13 mouse cellular contexts compared by ENCODE assay signal in genomic region chr1:80656389-80656788, GRCm38 (mm10).
A peak's percentile ranks its signal among the peaks of the same experiment; 100 is the strongest.
DNase-seq lines count a peak whose midpoint lies in the region; ATAC-seq and TF ChIP-seq lines count a peak whose summit lies in the region.
"Had no signal": no experiment of that assay in that cellular context is flagged by ENCODE, and none has a peak within 500 bp of the region (broad histone marks: within the 10 kb centered on the region; RNA-seq: fewer than 3 reads in every experiment).

No protein-coding gene starts in this region.

- peak; percentile 42; the same call in 1 of the 2 replicates for ATAC-seq in forebrain, postnatal 0 days
- no peak for ATAC-seq in forebrain, embryonic 15.5 days (replicated peaks)
- ATAC-seq in lung, embryonic 14.5 days (ENCODE audit: insufficient read depth): no peak
- ATAC-seq in midbrain, postnatal 0 days (ENCODE audit: low FRiP score): no peak
- ATAC-seq in megakaryocyte, adult 5-6 weeks (ENCODE audit: poor library complexity, severe bottlenecking): no peak

- no peak overlapping the region for H3K4me2 ChIP-seq in forebrain, postnatal 0 days (ENCODE audit: low read depth)
- no peak overlapping the region for H3K4me2 ChIP-seq in forebrain, embryonic 15.5 days (replicated peaks)
- H3K4me2 ChIP-seq in lung, embryonic 14.5 days: no peak overlapping the region
- H3K4me2 ChIP-seq in midbrain, postnatal 0 days (ENCODE audit: low read depth, low read length, poor library complexity, severe bottlenecking): no peak overlapping the region
- H3K4me2 ChIP-seq: hindbrain, embryonic 15.5 days had no signal

- H3K27ac ChIP-seq in forebrain, postnatal 0 days (ENCODE audit: low read depth, low read length): no peak overlapping the region
- no peak overlapping the region for H3K27ac ChIP-seq in forebrain, embryonic 15.5 days (replicated peaks)
- H3K27ac ChIP-seq in lung, embryonic 14.5 days (ENCODE audit: low read depth): no peak overlapping the region
- no peak overlapping the region for H3K27ac ChIP-seq in midbrain, postnatal 0 days (ENCODE audit: low read depth, low read length)
- H3K27ac ChIP-seq: hindbrain, embryonic 15.5 days had no signal

- no peaks in the 10 kb centered on the region for H3K4me1 ChIP-seq in forebrain, postnatal 0 days (ENCODE audit: insufficient read depth)
- no peaks in the 10 kb centered on the region for H3K4me1 ChIP-seq in forebrain, embryonic 15.5 days
- no peaks in the 10 kb centered on the region for H3K4me1 ChIP-seq in lung, embryonic 14.5 days (ENCODE audit: insufficient read depth)
- no peaks in the 10 kb centered on the region for H3K4me1 ChIP-seq in midbrain, postnatal 0 days (ENCODE audit: insufficient read depth, low read length)

- H3K36me3 ChIP-seq in forebrain, postnatal 0 days (ENCODE audit: insufficient read depth): no peaks in the 10 kb centered on the region
- no peaks in the 10 kb centered on the region for H3K36me3 ChIP-seq in forebrain, embryonic 15.5 days
- no peaks in the 10 kb centered on the region for H3K36me3 ChIP-seq in lung, embryonic 14.5 days (ENCODE audit: insufficient read depth)
- no peaks in the 10 kb centered on the region for H3K36me3 ChIP-seq in midbrain, postnatal 0 days (ENCODE audit: insufficient read depth, low read length)
- H3K36me3 ChIP-seq: G1E; hindbrain, embryonic 15.5 days had no signal

- H3K4me3 ChIP-seq in forebrain, postnatal 0 days (ENCODE audit: low read depth, low read length): no peak overlapping the region
- no peak overlapping the region for H3K4me3 ChIP-seq in forebrain, embryonic 15.5 days
- no peak overlapping the region for H3K4me3 ChIP-seq in lung, embryonic 14.5 days (ENCODE audit: low read depth, low read length)
- H3K4me3 ChIP-seq in midbrain, postnatal 0 days (ENCODE audit: low read depth, low read length): no peak overlapping the region
- H3K4me3 ChIP-seq: hindbrain, embryonic 15.5 days had no signal

- no peak for DNase-seq in forebrain, postnatal 0 days
- DNase-seq in lung, embryonic 14.5 days: peak; percentile 12
- DNase-seq in lung, postnatal 25 days (ENCODE audit: low spot score): no peak
- DNase-seq in heart, postnatal 14 days: peak; percentile 5 to 11
- DNase-seq in midbrain, postnatal 0 days (ENCODE audit: low spot score): peak; percentile 34
- no peak for DNase-seq in ovary, adult 18-20 months (ENCODE audit: low spot score)
- DNase-seq: cerebellum, postnatal 25 days; gastrocnemius, postnatal 25 days; right cerebral cortex, adult 18-20 months had no signal

- H3K9ac ChIP-seq in forebrain, postnatal 0 days: no peak overlapping the region
- H3K9ac ChIP-seq in forebrain, embryonic 15.5 days (replicated peaks): no peak overlapping the region
- no peak overlapping the region for H3K9ac ChIP-seq in lung, embryonic 14.5 days
- no peak overlapping the region for H3K9ac ChIP-seq in midbrain, postnatal 0 days (replicated peaks; ENCODE audit: low read length, poor library complexity, severe bottlenecking)
- H3K9ac ChIP-seq: hindbrain, embryonic 15.5 days had no signal

- no peak for TF ChIP-seq CTCF in forebrain, postnatal 0 days (IDR thresholded peaks at IDR 0.05; ENCODE audit: low read depth)
- TF ChIP-seq CTCF in lung, embryonic 14.5 days (IDR thresholded peaks at IDR 0.05; ENCODE audit: low read depth): no peak
- no peak for TF ChIP-seq CTCF in midbrain, postnatal 0 days (IDR thresholded peaks at IDR 0.05)

- H3K27me3 ChIP-seq in forebrain, postnatal 0 days (ENCODE audit: insufficient read depth, low read length): no peaks in the 10 kb centered on the region
- no peaks in the 10 kb centered on the region for H3K27me3 ChIP-seq in forebrain, embryonic 15.5 days
- H3K27me3 ChIP-seq in lung, embryonic 14.5 days (ENCODE audit: insufficient read depth, low read length): no peaks in the 10 kb centered on the region
- H3K27me3 ChIP-seq in midbrain, postnatal 0 days (ENCODE audit: insufficient read depth, low read length): no peaks in the 10 kb centered on the region
- H3K27me3 ChIP-seq: hindbrain, embryonic 15.5 days had no signal

- intact Hi-C loops in heart, postnatal 14 days (cut with DNase I): no loop called here

- 51% methylated on average over 2 of the region's 2 CpGs for WGBS in forebrain, postnatal 0 days
- WGBS in forebrain, embryonic 15.5 days: 60% methylated on average over 2 of the region's 2 CpGs
- WGBS in lung, embryonic 14.5 days: 71% methylated on average over 2 of the region's 2 CpGs
- WGBS in midbrain, postnatal 0 days: 48% methylated on average over 2 of the region's 2 CpGs

- H3K9me3 ChIP-seq in forebrain, postnatal 0 days (ENCODE audit: low read length): no peaks in the 10 kb centered on the region
- no peaks in the 10 kb centered on the region for H3K9me3 ChIP-seq in forebrain, embryonic 15.5 days
- H3K9me3 ChIP-seq in lung, embryonic 14.5 days (ENCODE audit: low read depth, low read length): no peaks in the 10 kb centered on the region
- H3K9me3 ChIP-seq in midbrain, postnatal 0 days (ENCODE audit: low read length): no peaks in the 10 kb centered on the region
- H3K9me3 ChIP-seq: hindbrain, embryonic 15.5 days had no signal

Comparison
In these comparisons a context has a peak if more than half of its experiments do, and no peak if none do; other contexts are left out.
1. DNase-seq: peak in lung, embryonic 14.5 days (single experiment), heart, postnatal 14 days (2 of 2) and midbrain, postnatal 0 days (single experiment); none in forebrain, postnatal 0 days (single experiment), lung, postnatal 25 days (single experiment) and ovary, adult 18-20 months (single experiment).